Mouse (Mus musculus) E14TG2a.4 (cell line): Measurements from ENCODE around the gene 4930447C04Rik.

Source experiments
- H3K27me3 ChIP-seq: 2 replicates; pipeline ENCODE4 v1.6.1; 2014; ENCODE audit warnings: low read length, control low read depth; ENCODE audit not compliant: insufficient read depth
- H3K36me3 ChIP-seq: 2 replicates; pipeline ENCODE4 v1.6.1; 2014; ENCODE audit warnings: low read length, control low read depth; ENCODE audit not compliant: insufficient read depth
- H3K4me1 ChIP-seq: replicated peaks from 2 replicates; pipeline ENCODE4 v1.6.1; 2014; ENCODE audit warnings: low read depth, low read length, control low read depth
- H3K4me3 ChIP-seq: replicated peaks from 2 replicates; pipeline ENCODE4 v1.5.1; 2014; ENCODE audit warnings: mild to moderate bottlenecking, low read length
- H3K9me3 ChIP-seq: 2 replicates; pipeline ENCODE4 v1.6.1; 2014; ENCODE audit warnings: low read length, control low read depth
- CTCF ChIP-seq: conservative IDR thresholded peaks from 2 replicates; pipeline ENCODE4 v1.5.1; 2014; ENCODE audit warnings: low read length
- NANOG ChIP-seq: IDR thresholded peaks from 2 replicates; pipeline ENCODE4 v1.6.1; 2014; ENCODE audit warnings: borderline replicate concordance, low read length, mixed read lengths
- POU5F1 ChIP-seq: IDR thresholded peaks from 2 replicates; pipeline ENCODE4 v1.6.1; 2014; ENCODE audit warnings: low read length, borderline replicate concordance

Gene 4930447C04Rik

GRCm38 (mm10) chr12:72940071-72940821, at the start of gene 4930447C04Rik:
Gene 4930447C04Rik, minus strand, starts transcription at chr12:72940774.
- Histone ChIP-seq H3K36me3 (no peaks in the 10 kb centered on the region), H3K9me3 (no peaks in the 10 kb centered on the region), H3K4me3 (peak within 1 kb of the TSS; percentile 81), H3K27me3 (peaks cover 87% of the 10 kb centered on the region), H3K4me1 (peaks cover 46% of the 10 kb centered on the region)
- TF ChIP-seq CTCF (no peak), NANOG (no peak), POU5F1 (no peak)

DNA sequence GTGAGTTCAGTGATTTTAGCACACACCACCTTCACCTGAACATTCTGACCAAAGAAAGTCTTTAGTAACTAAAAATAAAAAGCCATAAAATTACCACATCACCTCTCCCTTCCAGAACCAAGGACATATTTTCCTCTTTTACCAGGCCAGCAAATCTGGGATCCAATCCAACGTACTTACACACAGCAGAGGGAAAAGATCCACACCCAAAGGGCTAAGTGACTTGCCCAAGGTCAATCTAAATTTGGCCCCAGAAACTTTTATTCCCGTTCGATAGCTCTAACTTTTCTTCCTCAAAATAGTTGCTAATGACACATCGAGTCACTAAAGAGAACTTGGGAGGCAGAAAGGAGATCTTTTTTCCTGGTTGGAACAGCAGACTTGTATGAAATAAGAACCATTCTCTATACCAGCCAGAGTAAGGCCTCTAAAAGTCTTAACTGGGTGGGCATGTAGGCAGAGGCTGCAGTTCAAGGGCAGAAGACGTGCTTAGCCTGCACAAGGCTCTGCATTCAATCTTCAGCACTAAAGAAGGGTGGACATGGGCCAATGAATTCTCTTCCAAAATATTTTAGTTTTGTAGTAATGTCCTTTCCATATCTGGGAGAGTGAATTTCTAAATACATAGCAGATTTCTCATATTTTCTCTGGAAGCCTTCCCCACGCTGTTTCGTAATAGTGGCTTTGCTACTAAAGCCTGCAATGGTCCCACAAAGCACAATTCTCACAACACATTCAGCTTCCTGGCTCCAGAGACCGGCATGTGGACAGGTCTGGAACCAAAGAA, 42.7 kb upstream of the 4930447C04Rik start:
- H3K36me3 ChIP-seq = no peaks in the 10 kb centered on the region
- no peaks in the 10 kb centered on the region for H3K9me3 ChIP-seq
- H3K4me3 ChIP-seq = no peak overlapping the region
- no peaks in the 10 kb centered on the region for H3K4me1 ChIP-seq
- TF ChIP-seq NANOG (no peak), CTCF (no peak), POU5F1 (no peak)
- peaks cover 4% of the 10 kb centered on the region; the same call in 1 of the 2 replicates for H3K27me3 ChIP-seq

DNA sequence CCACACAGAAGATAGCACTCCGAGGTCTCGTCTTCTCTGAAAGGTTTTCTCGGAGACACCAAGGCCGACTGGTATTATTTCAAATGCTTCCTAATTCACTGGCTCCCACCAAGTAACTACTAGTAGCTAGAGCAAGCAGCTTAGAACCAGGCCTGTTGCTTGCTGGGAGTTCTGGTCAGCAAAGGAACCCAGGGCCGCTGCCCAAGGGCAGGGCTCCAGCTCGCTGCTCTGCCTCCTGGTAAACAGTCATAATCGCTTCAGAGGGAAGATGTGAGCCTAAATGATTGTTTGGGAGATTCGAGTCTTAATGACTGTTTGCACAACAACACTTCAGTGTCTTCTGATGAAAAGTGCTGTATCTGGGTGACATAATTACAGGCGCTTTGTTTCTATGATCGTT, 42.0 kb upstream of the 4930447C04Rik start:
- H3K27me3 ChIP-seq = peaks cover 4% of the 10 kb centered on the region; the same call in 1 of the 2 replicates
- no peak overlapping the region for H3K4me3 ChIP-seq
- no peaks in the 10 kb centered on the region for H3K36me3 ChIP-seq
- H3K4me1 ChIP-seq = no peaks in the 10 kb centered on the region
- H3K9me3 ChIP-seq = no peaks in the 10 kb centered on the region
- TF ChIP-seq POU5F1 = no peak
- no peak for TF ChIP-seq CTCF
- TF ChIP-seq NANOG = no peak

DNA sequence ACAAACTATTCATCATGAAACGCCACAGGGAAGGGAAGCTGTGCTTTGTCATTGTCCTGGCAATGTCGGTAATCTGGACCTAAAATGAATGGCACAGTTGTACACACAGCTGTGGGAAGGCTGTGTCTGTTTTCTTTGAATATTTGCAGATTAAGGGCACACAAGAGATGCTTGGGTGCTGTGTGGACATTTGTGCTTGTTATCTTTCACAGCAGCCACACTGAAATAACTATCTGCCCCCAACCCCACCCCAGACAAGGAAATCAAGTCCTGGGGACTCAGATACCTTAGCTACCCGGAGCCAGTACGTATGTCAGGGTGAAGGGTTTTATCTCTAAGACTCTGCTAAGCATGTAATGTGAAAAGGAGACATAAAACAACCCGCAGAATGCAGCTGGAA, 38.7 kb upstream of the 4930447C04Rik start:
- H3K4me3 ChIP-seq = no peak overlapping the region
- peaks cover 14% of the 10 kb centered on the region for H3K4me1 ChIP-seq
- H3K27me3 ChIP-seq = peaks cover 4% of the 10 kb centered on the region; the same call in 1 of the 2 replicates
- H3K9me3 ChIP-seq = no peaks in the 10 kb centered on the region
- TF ChIP-seq NANOG (no peak), POU5F1 (no peak), CTCF (no peak)
- no peaks in the 10 kb centered on the region for H3K36me3 ChIP-seq

GRCm38 (mm10) chr12:72977851-72978250, 37.3 kb upstream of the 4930447C04Rik start:
- no peak overlapping the region for H3K4me3 ChIP-seq
- TF ChIP-seq NANOG (no peak), CTCF (no peak), POU5F1 (no peak)
- no peaks in the 10 kb centered on the region for H3K36me3 ChIP-seq
- H3K4me1 ChIP-seq = peaks cover 18% of the 10 kb centered on the region
- peaks cover 4% of the 10 kb centered on the region; the same call in 1 of the 2 replicates for H3K27me3 ChIP-seq
- H3K9me3 ChIP-seq = no peaks in the 10 kb centered on the region

DNA sequence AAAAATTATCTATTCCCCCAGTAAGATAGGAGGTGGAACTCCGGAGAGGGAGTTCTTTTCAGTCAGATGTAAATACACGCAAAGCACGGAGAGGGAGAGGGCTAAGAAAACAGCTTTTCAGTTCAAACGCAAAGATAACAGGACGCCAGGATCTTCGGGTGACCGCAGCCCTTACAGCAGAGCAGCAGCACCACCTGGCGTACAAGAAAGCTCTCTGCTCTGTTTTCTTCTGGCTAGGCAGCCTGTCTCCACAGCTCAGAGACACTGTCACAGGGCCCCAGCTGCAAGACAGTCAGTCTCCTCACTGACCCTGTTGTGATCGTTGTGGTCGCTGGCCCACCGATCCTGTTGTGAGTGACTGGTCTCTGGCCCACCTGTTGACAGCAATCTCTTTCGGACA, 36.1 kb upstream of the 4930447C04Rik start:
- TF ChIP-seq POU5F1 (no peak), CTCF (peak; percentile 50), NANOG (no peak)
- H3K4me1 ChIP-seq = peaks cover 18% of the 10 kb centered on the region
- H3K4me3 ChIP-seq = no peak overlapping the region
- H3K9me3 ChIP-seq = no peaks in the 10 kb centered on the region
- no peaks in the 10 kb centered on the region for H3K36me3 ChIP-seq
- H3K27me3 ChIP-seq = no peaks in the 10 kb centered on the region

DNA sequence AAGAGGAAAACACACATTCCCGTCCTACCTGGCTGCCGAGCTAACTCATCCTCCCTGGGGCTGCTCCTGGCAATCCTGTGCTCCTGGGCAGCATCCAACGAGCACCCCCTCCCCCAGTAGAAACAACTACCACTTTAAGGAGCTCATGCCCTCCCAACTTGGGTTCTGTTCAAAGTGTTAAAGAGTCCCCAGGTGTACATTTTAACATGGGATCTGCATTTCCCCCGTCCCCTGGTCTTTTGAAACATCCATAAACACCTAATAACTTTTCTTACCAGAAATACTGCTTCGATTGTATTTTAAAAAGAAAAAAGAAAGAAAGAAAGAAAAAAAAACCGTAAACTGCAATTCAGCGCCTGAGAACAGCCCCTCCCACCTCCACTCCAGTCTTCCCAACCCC, 35.6 kb upstream of the 4930447C04Rik start:
- no peaks in the 10 kb centered on the region for H3K9me3 ChIP-seq
- no peaks in the 10 kb centered on the region for H3K36me3 ChIP-seq
- no peak for TF ChIP-seq POU5F1
- TF ChIP-seq CTCF = no peak
- no peak for TF ChIP-seq NANOG

GRCm38 (mm10) chr12:72973161-72973560, 32.6 kb upstream of the 4930447C04Rik start:
- peak; percentile 44 for TF ChIP-seq CTCF
- TF ChIP-seq NANOG = no peak
- peaks cover 18% of the 10 kb centered on the region for H3K4me1 ChIP-seq
- no peaks in the 10 kb centered on the region for H3K36me3 ChIP-seq
- no peaks in the 10 kb centered on the region for H3K9me3 ChIP-seq
- H3K4me3 ChIP-seq = no peak overlapping the region; the same call in 1 of the 2 replicates
- H3K27me3 ChIP-seq = no peaks in the 10 kb centered on the region

More for the DNA sequence above, 35.6 kb upstream of the 4930447C04Rik start:
- peaks cover 18% of the 10 kb centered on the region for H3K4me1 ChIP-seq
- H3K27me3 ChIP-seq = no peaks in the 10 kb centered on the region
- H3K4me3 ChIP-seq = no peak overlapping the region
